In genomic region chr19:59346325-59346724, GRCm38 (mm10) we compare ENCODE assay signal across 8 mouse cellular contexts. TPM values are rescaled to one million over a fixed set of nuclear protein-coding genes. Genes with fewer than 3 reads are reported as not detected.
DNase-seq lines count a peak whose midpoint lies in the region; ATAC-seq and TF ChIP-seq lines count a peak whose summit lies in the region.

No protein-coding gene starts in this region.

- no peak for TF ChIP-seq POLR2A in heart, adult 2 months (IDR thresholded peaks at IDR 0.05; ENCODE audit: insufficient read depth, low read depth, low read length)

- WGBS in heart, adult 2 months, result 5% methylated on average over 11 of the region's 11 CpGs
- WGBS in forebrain, embryonic 11.5 days, result 5% methylated on average over 11 of the region's 11 CpGs
- 5% methylated on average over 11 of the region's 11 CpGs for WGBS in liver, embryonic 12.5 days (ENCODE audit: insufficient replicate concordance)

- no peaks in the 10 kb centered on the region for H3K27me3 ChIP-seq in heart, adult 2 months (ENCODE audit: control insufficient read depth, insufficient read depth, low read length)
- peaks cover 18% of the 10 kb centered on the region for H3K27me3 ChIP-seq in C2C12 (ENCODE audit: control insufficient read depth, insufficient read depth, insufficient read length)
- no peaks in the 10 kb centered on the region for H3K27me3 ChIP-seq in forebrain, embryonic 11.5 days (ENCODE audit: control insufficient read depth, insufficient read depth, low read length)
- H3K27me3 ChIP-seq in liver, embryonic 12.5 days (replicated peaks), result peaks cover 5% of the 10 kb centered on the region

- H3K79me3 ChIP-seq in C2C12 (ENCODE audit: low read depth), result peaks cover 32% of the 10 kb centered on the region

- H3K9ac ChIP-seq in heart, adult 2 months (ENCODE audit: low read depth, low read length), result peak overlapping the region; percentile 75
- peak overlapping the region; percentile 92 for H3K9ac ChIP-seq in forebrain, embryonic 11.5 days (ENCODE audit: low read length)
- H3K9ac ChIP-seq in liver, embryonic 12.5 days, result peak overlapping the region; percentile 97

- peak overlapping the region; percentile 89 for H3ac ChIP-seq in C2C12 (ENCODE audit: control insufficient read depth, insufficient read length, low read depth)

- DNase-seq in heart, adult 2 months, result no peak
- no peak for DNase-seq in heart, postnatal 10 days
- no peak for DNase-seq in forebrain, embryonic 11.5 days (ENCODE audit: low spot score)
- DNase-seq in adrenal gland, postnatal 25 days, result no peak
- DNase-seq in layer of hippocampus, adult 9-10 months (ENCODE audit: low spot score), result no peak
- DNase-seq in layer of hippocampus, adult 8-10 months (ENCODE audit: low spot score in 2 of 2), result no peak

- peak overlapping the region; percentile 92 for H3K4me3 ChIP-seq in heart, adult 2 months
- peak overlapping the region; percentile 74 for H3K4me3 ChIP-seq in C2C12 (ENCODE audit: insufficient read depth, poor library complexity, severe bottlenecking)
- peak overlapping the region; percentile 85 for H3K4me3 ChIP-seq in forebrain, embryonic 11.5 days (ENCODE audit: low read depth, low read length)
- peak overlapping the region; percentile 90 for H3K4me3 ChIP-seq in liver, embryonic 12.5 days

- intact Hi-C loops in heart, adult 2 months (cut with DNase I), result loop anchor here (2.0 to 10.0 kb wide), 2 partner anchors 402 to 880 kb away; partner anchors contain the start of genes Eno4, Fam204a and Hspa12a
- intact Hi-C loops in heart, postnatal 10 days (cut with DNase I), result no loop called here

- H3K9me3 ChIP-seq in forebrain, embryonic 11.5 days (ENCODE audit: control insufficient read depth, low read length), result no peaks in the 10 kb centered on the region
- no peaks in the 10 kb centered on the region for H3K9me3 ChIP-seq in liver, embryonic 12.5 days (replicated peaks)

- peaks cover 3% of the 10 kb centered on the region for H3K4me1 ChIP-seq in heart, adult 2 months (ENCODE audit: control insufficient read depth, insufficient read depth, low read length)
- H3K4me1 ChIP-seq in forebrain, embryonic 11.5 days (replicated peaks; ENCODE audit: control insufficient read depth, insufficient read depth, low read length), result peaks cover 2% of the 10 kb centered on the region; the same call in 1 of the 2 replicates
- peaks cover 59% of the 10 kb centered on the region for H3K4me1 ChIP-seq in liver, embryonic 12.5 days

- peak overlapping the region; percentile 99 for H3K4me2 ChIP-seq in forebrain, embryonic 11.5 days (ENCODE audit: low read depth, low read length, severe bottlenecking)
- H3K4me2 ChIP-seq in liver, embryonic 12.5 days, result peak overlapping the region; percentile 99

- peak; percentile 10 for ATAC-seq in forebrain, embryonic 11.5 days (replicated peaks; ENCODE audit: low FRiP score)
- ATAC-seq in liver, embryonic 12.5 days, result no peak

- no peak for TF ChIP-seq EP300 in heart, adult 2 months (IDR thresholded peaks at IDR 0.05; ENCODE audit: insufficient read depth, low read depth, low read length)

- H3K27ac ChIP-seq in heart, adult 2 months, result peak overlapping the region; percentile 92
- H3K27ac ChIP-seq in forebrain, embryonic 11.5 days (ENCODE audit: low read depth, low read length), result peak overlapping the region; percentile 84
- peak overlapping the region; percentile 91 for H3K27ac ChIP-seq in liver, embryonic 12.5 days

- peaks cover 7% of the 10 kb centered on the region for H3K36me3 ChIP-seq in heart, adult 2 months (ENCODE audit: control insufficient read depth, insufficient read depth, low read length)
- H3K36me3 ChIP-seq in C2C12 (ENCODE audit: control insufficient read depth, insufficient read depth), result no peaks in the 10 kb centered on the region
- H3K36me3 ChIP-seq in forebrain, embryonic 11.5 days (ENCODE audit: control insufficient read depth, insufficient read depth, low read length), result no peaks in the 10 kb centered on the region
- no peaks in the 10 kb centered on the region for H3K36me3 ChIP-seq in liver, embryonic 12.5 days

- H3K79me2 ChIP-seq in heart, adult 2 months (replicated peaks; ENCODE audit: control insufficient read depth, insufficient read depth, low read length), result peaks cover 5% of the 10 kb centered on the region
- H3K79me2 ChIP-seq in C2C12 (ENCODE audit: control insufficient read depth, insufficient read depth), result peaks cover 42% of the 10 kb centered on the region

- TF ChIP-seq CTCF in heart, adult 2 months (IDR thresholded peaks at IDR 0.05), result no peak
- TF ChIP-seq CTCF in C2C12 (IDR thresholded peaks at IDR 0.05; ENCODE audit: control insufficient read depth, insufficient read depth, insufficient read length), result no peak

TF ChIP-seq in C2C12, 6 proteins besides CTCF, POLR2A, EP300 and RAD21:
- TF ChIP-seq MAX (IDR thresholded peaks at IDR 0.05) (no peak), MYOD1 (IDR thresholded peaks at IDR 0.05; ENCODE audit: control insufficient read depth, insufficient read length, low read depth) (no peak), FOSL1 (IDR thresholded peaks at IDR 0.05; ENCODE audit: insufficient read depth, low read length, poor library complexity, severe bottlenecking) (no peak), MYOG (IDR thresholded peaks at IDR 0.05; ENCODE audit: control insufficient read depth, extremely low read depth, insufficient read length) (no peak), USF1 (IDR thresholded peaks at IDR 0.05; ENCODE audit: low read depth) (no peak), CEBPB (IDR thresholded peaks at IDR 0.05; ENCODE audit: low read depth) (no peak)

RNA-seq across cellular contexts. Expression of gene Pdzd8, which starts 0.7 kb away (rescaled TPM):
- total RNA-seq in heart, adult 2 months (2021), result 10 to 100 TPM; 23.1 to 26.3 TPM
- polyA plus RNA-seq in heart, adult 2 months (2012; rRNA removed), result 3.6 and 6.7 TPM in 2 replicates
- total RNA-seq in heart, postnatal 10 days (2021), result 10 to 100 TPM; 30.4 to 31.3 TPM
- 7.3 TPM for polyA plus RNA-seq in C2C12 (2012; fragmentation: generic; extraction: Trizol)
- polyA plus RNA-seq in forebrain, embryonic 11.5 days (2014; fragmentation: Nextera tagmentation; extraction: Ambion mirVana), result 17.6 and 18.8 TPM in 2 replicates
- polyA plus RNA-seq in liver, embryonic 12.5 days (2016; fragmentation: Nextera tagmentation; extraction: Ambion mirVana), result 9.1 and 9.7 TPM in 2 replicates
- total RNA-seq in adrenal gland, postnatal 25 days (2021), result 34.8 and 38.9 TPM in 2 replicates
- 10 to 100 TPM; 44.8 to 51.3 (median 50.1) TPM for total RNA-seq in layer of hippocampus, adult 8-10 months (2022)

RNA-seq across cellular contexts. Expression of gene Rps12-ps3, which starts 24.2 kb away (rescaled TPM):
- total RNA-seq in heart, adult 2 months (2021), result 100 to 1,000 TPM; 251 to 301 TPM
- 728 and 927 TPM in 2 replicates for polyA plus RNA-seq in heart, adult 2 months (2012; rRNA removed)
- total RNA-seq in heart, postnatal 10 days (2021), result 100 to 1,000 TPM; 323 to 397 TPM
- polyA plus RNA-seq in C2C12 (2012; fragmentation: generic; extraction: Trizol), result 230 TPM
- polyA plus RNA-seq in forebrain, embryonic 11.5 days (2014; fragmentation: Nextera tagmentation; extraction: Ambion mirVana), result 9.5 and 13.5 TPM in 2 replicates
- 8.7 and 15.2 TPM in 2 replicates for polyA plus RNA-seq in liver, embryonic 12.5 days (2016; fragmentation: Nextera tagmentation; extraction: Ambion mirVana)
- 267 and 689 TPM in 2 replicates for total RNA-seq in adrenal gland, postnatal 25 days (2021)
- total RNA-seq in layer of hippocampus, adult 8-10 months (2022), result 100 to 1,000 TPM; 166 to 376 (median 279) TPM
